Mouse (Mus musculus) liver, postnatal 0 days (tissue): ENCODE results near the gene Ttc4. TPM values are rescaled to one million over a fixed set of nuclear protein-coding genes. Genes with fewer than 3 reads are reported as not detected.
A peak's percentile ranks its signal among the peaks of the same experiment; 100 is the strongest.

Source experiments
- ATAC-seq: fragments of 200-750 bp; cut with Nextera tagmentation; 2 replicates; pipeline ENCODE4 v1.8.0; 2017; ENCODE audit warnings: mild to moderate bottlenecking, moderate library complexity
- DNase-seq: peaks from one replicate; pipeline ENCODE4 v3.0.0-alpha.2; 2016
- H3K27ac ChIP-seq: fragments of 300-500 bp; sonication (generic); 2 replicates; pipeline ENCODE4 v1.5.1; 2014; ENCODE audit warnings: antibody characterized with exemption, moderate library complexity, mild to moderate bottlenecking, low read depth
- H3K27me3 ChIP-seq: fragments of 300-500 bp; sonication (generic); 2 replicates; pipeline ENCODE4 v1.6.1; 2014; ENCODE audit warnings: low read length, control low read depth, mixed read lengths; ENCODE audit not compliant: insufficient read depth
- H3K36me3 ChIP-seq: fragments of 300-500 bp; sonication (generic); replicated peaks from 2 replicates; pipeline ENCODE4 v1.6.1; 2014; ENCODE audit warnings: mild to moderate bottlenecking, control low read depth, low read length, moderate library complexity, mixed read lengths; ENCODE audit not compliant: insufficient read depth
- H3K4me1 ChIP-seq: fragments of 300-500 bp; sonication (generic); 2 replicates; pipeline ENCODE4 v1.6.1; 2014; ENCODE audit warnings: antibody characterized with exemption, mild to moderate bottlenecking, control low read depth; ENCODE audit not compliant: insufficient read depth
- H3K4me2 ChIP-seq: fragments of 300-500 bp; sonication (generic); 2 replicates; pipeline ENCODE4 v1.6.1; 2014; ENCODE audit warnings: low read depth, mild to moderate bottlenecking, low read length, moderate library complexity, mixed read lengths
- H3K4me3 ChIP-seq: fragments of 300-500 bp; sonication (generic); 2 replicates; pipeline ENCODE4 v1.5.1; 2014; ENCODE audit warnings: low read depth, low read length
- H3K9ac ChIP-seq: fragments of 300-500 bp; sonication (generic); replicated peaks from 2 replicates; pipeline ENCODE4 v1.6.1; 2014; ENCODE audit warnings: mild to moderate bottlenecking, moderate library complexity
- H3K9me3 ChIP-seq: fragments of 300-500 bp; sonication (generic); 2 replicates; pipeline ENCODE4 v1.6.1; 2016; ENCODE audit warnings: mild to moderate bottlenecking, control low read depth, low read length, mixed read lengths
- CTCF ChIP-seq: sonication (generic); IDR thresholded peaks from 2 replicates; pipeline ENCODE4 v1.5.1; 2016; ENCODE audit warnings: antibody characterized with exemption, low read depth
- EP300 ChIP-seq: IDR thresholded peaks from 2 replicates; pipeline ENCODE4 v1.6.1; 2016; ENCODE audit warnings: antibody characterized with exemption, low read depth, mild to moderate bottlenecking
- WGBS: fragments of 180-500 bp; shearing (Covaris S2); extraction: QIAGEN DNeasy Blood & Tissue Kit; methylation state at CpG from one replicate; pipeline ENCODE4 v1.1.7; 2014; ENCODE audit not compliant: insufficient replicate concordance; 5-methylcytosine and 5-hydroxymethylcytosine counted together
- polyA plus RNA-seq: library from polyadenylated mRNA; unstranded; fragments of >200 nt; fragmentation: Nextera tagmentation; extraction: Ambion mirVana; gene quantifications from 2 replicates; pipeline ENCODE4 v1.2.1, GENCODE M21; 2015

Ttc4 gene
- polyA plus RNA-seq, 1 experiment from 2014 or later: 19.5 TPM

- Histone ChIP-seq H3K4me1 (peaks cover 14% of the 10 kb centered on the region), H3K4me3 (no peak overlapping the region), H3K27ac (no peak overlapping the region), H3K4me2 (no peak overlapping the region; the same call in 1 of the 2 replicates), H3K27me3 (no peaks in the 10 kb centered on the region), H3K9me3 (no peaks in the 10 kb centered on the region), H3K9ac (no peak overlapping the region), H3K36me3 (peaks cover 7% of the 10 kb centered on the region)
- DNase-seq (no peak), ATAC-seq (no peak)
- 54% methylated on average over 2 of the region's 2 CpGs for WGBS
- TF ChIP-seq EP300 (no peak), CTCF (no peak)
Measured at GRCm38 (mm10) chr4:106680955-106681354, 2.2 kb upstream of the Ttc4 start.

- TF ChIP-seq EP300: 0 out of 2 replicates have a peak, but pooled peaks have one; percentile 18
- TF ChIP-seq CTCF: no peak
- Histone ChIP-seq H3K4me3 (0 out of 2 replicates have a peak overlapping the region, but pooled peaks have one; percentile 90), H3K9me3 (no peaks in the 10 kb centered on the region), H3K4me2 (peak overlapping the region; percentile 85), H3K27me3 (no peaks in the 10 kb centered on the region), H3K9ac (no peak overlapping the region), H3K36me3 (peaks cover 21% of the 10 kb centered on the region), H3K4me1 (peaks cover 14% of the 10 kb centered on the region), H3K27ac (no peak overlapping the region)
- DNase-seq (no peak), ATAC-seq (no peak)
- WGBS: 34% methylated on average over 3 of the region's 3 CpGs
Measured at GRCm38 (mm10) chr4:106679152-106679551, 408 bp upstream of the Ttc4 start.

GRCm38 (mm10) chr4:106676749-106677148 is 2.0 kb downstream of the Ttc4 start:
- ATAC-seq: no peak

GRCm38 (mm10) chr4:106666546-106666945 is 12.2 kb downstream of the Ttc4 start:
- Histone ChIP-seq H3K27me3 (no peaks in the 10 kb centered on the region), H3K4me3 (no peak overlapping the region), H3K4me1 (no peaks in the 10 kb centered on the region), H3K4me2 (no peak overlapping the region), H3K9ac (no peak overlapping the region), H3K36me3 (peaks cover 87% of the 10 kb centered on the region), H3K27ac (no peak overlapping the region), H3K9me3 (no peaks in the 10 kb centered on the region)
- no peak for ATAC-seq
- WGBS: 90% methylated on average over 2 of the region's 2 CpGs
- TF ChIP-seq EP300: no peak
- TF ChIP-seq CTCF: no peak
- no peak for DNase-seq

More at GRCm38 (mm10) chr4:106676749-106677148, 2.0 kb downstream of the Ttc4 start:
- H3K4me1 ChIP-seq: peaks cover 14% of the 10 kb centered on the region
- no peak overlapping the region for H3K4me2 ChIP-seq
- TF ChIP-seq CTCF (no peak), EP300 (no peak)
- WGBS: 78% methylated on average over 5 of the region's 5 CpGs
- no peak for DNase-seq
- H3K36me3 ChIP-seq: peaks cover 33% of the 10 kb centered on the region
- no peak overlapping the region for H3K27ac ChIP-seq
- H3K9ac ChIP-seq: no peak overlapping the region
- no peak overlapping the region for H3K4me3 ChIP-seq
- no peaks in the 10 kb centered on the region for H3K27me3 ChIP-seq
- no peaks in the 10 kb centered on the region for H3K9me3 ChIP-seq

- Histone ChIP-seq H3K9ac (no peak overlapping the region), H3K36me3 (peaks cover 85% of the 10 kb centered on the region), H3K4me2 (no peak overlapping the region), H3K27me3 (no peaks in the 10 kb centered on the region), H3K4me3 (no peak overlapping the region), H3K4me1 (no peaks in the 10 kb centered on the region), H3K9me3 (no peaks in the 10 kb centered on the region), H3K27ac (no peak overlapping the region)
- TF ChIP-seq CTCF (no peak), EP300 (no peak)
- DNase-seq (no peak), ATAC-seq (no peak)
- WGBS: 81% methylated on average over 10 of the region's 10 CpGs
Measured at GRCm38 (mm10) chr4:106665673-106666072, 13.1 kb downstream of the Ttc4 start.

- Histone ChIP-seq H3K4me3 (no peak overlapping the region), H3K36me3 (peaks cover 81% of the 10 kb centered on the region), H3K9me3 (no peaks in the 10 kb centered on the region), H3K9ac (no peak overlapping the region), H3K27ac (no peak overlapping the region), H3K4me1 (no peaks in the 10 kb centered on the region), H3K27me3 (no peaks in the 10 kb centered on the region), H3K4me2 (no peak overlapping the region)
- ATAC-seq (no peak), DNase-seq (no peak)
- WGBS: 97% methylated on average over 2 of the region's 2 CpGs
- TF ChIP-seq EP300: no peak
- TF ChIP-seq CTCF: no peak
Measured at GRCm38 (mm10) chr4:106665269-106665668, 13.5 kb downstream of the Ttc4 start.

GRCm38 (mm10) chr4:106664697-106665096 is 14.0 kb downstream of the Ttc4 start:
- H3K27me3 ChIP-seq: no peaks in the 10 kb centered on the region
- TF ChIP-seq CTCF (no peak), EP300 (no peak)
- DNase-seq: no peak
- H3K4me1 ChIP-seq: no peaks in the 10 kb centered on the region
- no peak overlapping the region for H3K4me2 ChIP-seq
- no peak overlapping the region for H3K4me3 ChIP-seq
- H3K9me3 ChIP-seq: no peaks in the 10 kb centered on the region
- H3K36me3 ChIP-seq: peaks cover 75% of the 10 kb centered on the region
- H3K9ac ChIP-seq: no peak overlapping the region
- no peak overlapping the region for H3K27ac ChIP-seq
- WGBS: 86% methylated on average over 6 of the region's 6 CpGs
- no peak for ATAC-seq
